Mouse (Mus musculus) spleen, adult 2 months (tissue): ENCODE measurements around the gene Zbtb20. TPM values are rescaled to one million over a fixed set of nuclear protein-coding genes. Genes with fewer than 3 reads are reported as not detected.

Source experiments
- DNase-seq, 2 experiments: peaks; one replicate each; pipeline versions ENCODE4 v3.0.0 to v3.0.0-alpha.2; 2012 to 2021; ENCODE audit warnings: low spot score in 2 of 2, low read depth in 1 of 2
- H3K27ac ChIP-seq: fragments of 200-500 bp; 2 replicates; pipeline ENCODE4 v1.5.1; 2012; ENCODE audit warnings: low read length, inconsistent platforms; ENCODE audit not compliant: insufficient read depth
- H3K27me3 ChIP-seq: fragments of 200-500 bp; 2 replicates; pipeline ENCODE4 v1.6.1; 2012; ENCODE audit warnings: mild to moderate bottlenecking, moderate library complexity, low read length, inconsistent platforms; ENCODE audit not compliant: control insufficient read depth, insufficient read depth
- H3K36me3 ChIP-seq: fragments of 200-500 bp; 2 replicates; pipeline ENCODE4 v1.6.1; 2012; ENCODE audit warnings: mild to moderate bottlenecking, low read length, inconsistent platforms; ENCODE audit not compliant: control insufficient read depth, insufficient read depth
- H3K4me1 ChIP-seq: fragments of 200-500 bp; 2 replicates; pipeline ENCODE4 v1.6.1; 2011; ENCODE audit warnings: inconsistent platforms; ENCODE audit not compliant: control insufficient read depth, insufficient read depth, insufficient read length
- H3K4me3 ChIP-seq: fragments of 200-500 bp; 2 replicates; pipeline ENCODE4 v1.5.1; 2011; ENCODE audit warnings: mild to moderate bottlenecking, inconsistent platforms; ENCODE audit not compliant: insufficient read depth, insufficient read length; ENCODE audit errors: extremely low read depth
- CTCF ChIP-seq: fragments of 200-500 bp; IDR thresholded peaks from 2 replicates; pipeline ENCODE4 v1.5.1; 2011; ENCODE audit warnings: mild to moderate bottlenecking, inconsistent platforms; ENCODE audit not compliant: insufficient read depth, insufficient read length, insufficient replicate concordance; ENCODE audit errors: extremely low read depth
- POLR2A ChIP-seq: fragments of 200-500 bp; IDR thresholded peaks from 2 replicates; pipeline ENCODE4 v1.6.1; 2011; ENCODE audit warnings: low read depth, low read length, inconsistent platforms
- WGBS: fragments of 180-500 bp; shearing (Covaris S2); methylation state at CpG from one replicate; pipeline ENCODE4 v1.1.7; 2018; 5-methylcytosine and 5-hydroxymethylcytosine counted together
- polyA plus RNA-seq: library from polyadenylated mRNA; depleted of rRNA; stranded (reverse); fragments of >200 nt; gene quantifications from 2 replicates; pipeline ENCODE4 v1.2.3, GENCODE M21; 2012

Gene Zbtb20
- polyA plus RNA-seq, 1 experiment: 8.6 TPM

DNA sequence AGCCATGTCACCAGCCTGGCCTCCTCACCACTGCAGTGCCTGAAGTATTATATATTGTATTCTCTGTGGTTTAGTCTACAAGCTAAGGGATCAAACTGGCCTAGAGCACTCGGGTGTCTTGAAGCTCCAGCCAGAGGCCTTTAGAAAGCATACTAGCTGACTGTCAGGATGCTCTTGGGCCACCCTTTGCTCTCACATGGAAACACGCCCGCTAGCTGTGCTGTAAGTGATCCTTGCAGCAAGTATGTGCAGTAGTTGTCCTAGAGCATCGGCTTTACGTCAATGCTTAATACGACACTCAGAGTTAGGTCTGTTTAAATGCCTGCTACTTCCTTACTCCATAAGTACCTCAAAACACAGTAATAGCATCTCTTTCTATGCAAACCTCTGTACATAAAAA is 604.9 kb downstream of the Zbtb20 start:
- H3K36me3 ChIP-seq: no peaks in the 10 kb centered on the region
- no peak for DNase-seq
- H3K4me1 ChIP-seq: peaks cover 3% of the 10 kb centered on the region; the same call in 1 of the 2 replicates
- no peak overlapping the region for H3K4me3 ChIP-seq
- no peak for TF ChIP-seq CTCF
- no peak for TF ChIP-seq POLR2A
- H3K27me3 ChIP-seq: no peaks in the 10 kb centered on the region
- H3K27ac ChIP-seq: no peak overlapping the region
- WGBS: 89% methylated on average over 6 of the region's 6 CpGs

DNA sequence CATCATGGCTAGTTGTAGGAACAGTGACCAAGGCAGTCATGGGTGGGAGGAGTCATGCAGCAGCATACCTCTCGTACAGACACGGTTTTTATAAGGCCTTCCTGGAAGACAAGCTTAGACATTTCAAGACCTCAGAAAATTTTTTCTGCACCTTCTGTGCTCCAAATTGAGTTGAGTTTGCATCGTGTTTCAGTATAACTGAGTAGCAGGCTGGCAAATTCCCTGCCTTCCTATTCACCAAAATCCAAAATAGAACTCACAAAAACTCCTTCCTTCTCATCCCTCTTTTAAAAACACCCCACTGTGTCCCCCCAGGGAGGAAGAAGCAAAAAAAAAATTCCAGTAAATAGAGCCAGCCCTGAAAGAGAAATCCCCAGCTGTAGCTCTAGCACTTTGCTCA is 606.4 kb downstream of the Zbtb20 start:
- 78% methylated on average over 3 of the region's 3 CpGs for WGBS

DNA sequence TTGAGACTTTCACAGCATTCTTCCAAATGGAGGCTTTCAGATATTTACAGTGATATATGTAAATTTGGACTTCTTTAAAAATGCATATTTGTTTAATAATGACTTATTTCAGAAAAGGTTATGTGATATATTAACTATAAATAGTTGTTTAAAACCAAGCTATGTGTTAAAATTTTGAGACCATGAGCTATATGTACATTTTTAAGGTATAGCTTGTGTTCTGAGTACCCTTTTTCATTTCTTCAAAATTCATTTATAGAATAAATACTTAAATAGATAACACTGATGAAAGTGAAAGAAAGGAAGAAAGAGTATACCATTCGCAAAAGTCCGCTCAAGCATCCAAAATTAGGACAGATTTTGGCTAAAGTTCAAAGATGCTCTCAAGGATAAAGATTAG is 607.1 kb downstream of the Zbtb20 start:
- WGBS: 71% methylated on average over 2 of the region's 2 CpGs
- TF ChIP-seq POLR2A (no peak), CTCF (no peak)
- no peak for DNase-seq

More for the DNA sequence above, 606.4 kb downstream of the Zbtb20 start:
- H3K4me1 ChIP-seq: peaks cover 3% of the 10 kb centered on the region; the same call in 1 of the 2 replicates
- DNase-seq: no peak
- H3K36me3 ChIP-seq: no peaks in the 10 kb centered on the region
- H3K27me3 ChIP-seq: no peaks in the 10 kb centered on the region
- no peak overlapping the region for H3K27ac ChIP-seq
- TF ChIP-seq CTCF (no peak), POLR2A (no peak)
- H3K4me3 ChIP-seq: no peak overlapping the region

DNA sequence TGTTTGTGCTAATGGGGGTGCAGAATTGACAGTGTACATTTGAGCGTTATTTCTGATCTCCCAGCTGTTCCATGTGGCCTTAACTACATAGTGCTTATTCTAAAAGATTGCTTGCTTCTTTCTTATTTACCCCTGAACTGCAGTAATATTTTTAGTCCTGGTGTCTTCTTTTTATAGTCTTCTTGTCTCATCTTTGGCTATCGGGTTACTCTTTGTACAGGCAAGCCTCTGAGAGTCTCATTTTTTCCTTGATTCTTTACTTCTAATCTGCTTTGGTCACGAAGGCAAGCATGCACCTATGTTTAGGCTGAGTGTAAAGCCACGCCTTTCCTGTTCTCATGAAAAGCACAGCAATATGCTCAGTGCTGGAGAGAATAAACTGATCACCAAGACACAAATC is 608.7 kb downstream of the Zbtb20 start:
- H3K4me3 ChIP-seq: no peak overlapping the region
- no peak for DNase-seq
- no peaks in the 10 kb centered on the region for H3K36me3 ChIP-seq
- H3K27me3 ChIP-seq: no peaks in the 10 kb centered on the region
- WGBS: 78% methylated on average over 4 of the region's 4 CpGs
- no peak overlapping the region for H3K27ac ChIP-seq
- no peaks in the 10 kb centered on the region; the same call in 1 of the 2 replicates for H3K4me1 ChIP-seq
- no peak for TF ChIP-seq CTCF
- TF ChIP-seq POLR2A: no peak

More for the DNA sequence above, 607.1 kb downstream of the Zbtb20 start:
- H3K4me3 ChIP-seq: no peak overlapping the region
- H3K4me1 ChIP-seq: peaks cover 3% of the 10 kb centered on the region; the same call in 1 of the 2 replicates
- no peaks in the 10 kb centered on the region for H3K36me3 ChIP-seq
- H3K27me3 ChIP-seq: no peaks in the 10 kb centered on the region
- H3K27ac ChIP-seq: no peak overlapping the region

DNA sequence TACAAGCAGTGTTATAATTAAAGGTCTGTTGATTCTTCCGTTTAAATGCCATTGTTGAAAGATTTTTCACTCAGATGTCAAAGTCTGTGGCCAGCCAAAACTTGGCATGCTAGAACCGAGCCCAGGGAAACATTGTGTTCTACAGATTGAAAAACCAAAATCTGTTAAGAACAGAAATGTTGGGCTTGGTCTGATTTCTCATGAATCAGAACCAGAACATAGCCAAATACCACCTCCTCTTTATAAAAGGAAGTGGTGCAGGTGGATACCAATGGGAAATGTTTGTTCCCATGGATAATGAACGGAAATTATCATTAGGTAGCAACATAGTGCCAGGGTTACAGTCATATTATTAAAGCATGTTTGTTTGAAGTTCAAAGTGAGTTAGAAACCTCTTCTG is 613.7 kb downstream of the Zbtb20 start:
- H3K36me3 ChIP-seq: no peaks in the 10 kb centered on the region
- no peak overlapping the region for H3K4me3 ChIP-seq
- TF ChIP-seq POLR2A (no peak), CTCF (no peak)
- no peaks in the 10 kb centered on the region for H3K27me3 ChIP-seq
- no peaks in the 10 kb centered on the region for H3K4me1 ChIP-seq
- 90% methylated on average over 3 of the region's 3 CpGs for WGBS
- DNase-seq: no peak
- H3K27ac ChIP-seq: no peak overlapping the region

DNA sequence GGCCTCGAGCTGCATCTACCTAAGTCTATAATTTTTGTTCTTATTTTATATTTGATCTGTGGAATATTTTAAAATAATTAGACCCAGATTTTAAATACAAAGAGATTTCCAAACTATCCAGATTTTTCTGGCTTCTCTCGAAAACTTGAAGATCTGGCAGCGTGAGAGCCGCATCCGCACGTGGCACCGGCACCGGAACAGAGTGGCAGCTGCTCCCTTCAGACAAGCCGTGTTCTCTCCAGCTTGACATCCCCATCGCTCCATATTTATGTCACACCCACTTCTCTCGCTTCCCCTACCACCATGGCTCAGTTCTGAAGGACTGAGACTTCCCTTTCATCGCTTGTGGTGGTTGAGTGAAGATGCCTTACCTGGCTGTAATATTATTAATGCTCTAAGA is 614.3 kb downstream of the Zbtb20 start:
- 95% methylated on average over 12 of the region's 12 CpGs for WGBS

DNA sequence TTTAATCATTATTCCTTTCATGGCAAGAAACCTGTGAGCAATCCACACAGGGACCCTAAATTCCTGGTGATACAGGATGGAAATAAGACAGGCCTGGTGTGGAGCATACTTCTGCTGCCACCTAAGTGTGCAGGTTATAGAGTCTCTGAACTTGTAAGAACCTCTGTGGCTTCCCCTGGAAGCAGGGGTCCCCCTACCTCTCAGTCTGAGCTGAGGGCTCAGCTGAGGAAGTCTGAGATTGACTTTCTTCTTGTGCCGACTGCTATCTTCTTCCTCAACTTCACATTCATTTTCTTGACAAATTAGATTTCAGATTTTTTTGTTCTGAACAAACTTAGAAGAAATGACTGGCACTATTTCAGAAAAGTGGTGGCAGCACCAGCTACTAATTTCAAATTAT is 617.2 kb downstream of the Zbtb20 start:
- Histone ChIP-seq H3K27ac (no peak overlapping the region), H3K4me1 (no peaks in the 10 kb centered on the region), H3K27me3 (no peaks in the 10 kb centered on the region), H3K36me3 (no peaks in the 10 kb centered on the region), H3K4me3 (no peak overlapping the region)
- TF ChIP-seq CTCF: no peak
- no peak for TF ChIP-seq POLR2A
- DNase-seq: no peak
- WGBS: 79% methylated on average over 1 of the region's 1 CpGs

More for the DNA sequence above, 614.3 kb downstream of the Zbtb20 start:
- Histone ChIP-seq H3K36me3 (no peaks in the 10 kb centered on the region), H3K27me3 (no peaks in the 10 kb centered on the region), H3K27ac (no peak overlapping the region), H3K4me1 (no peaks in the 10 kb centered on the region), H3K4me3 (no peak overlapping the region)
- DNase-seq: no peak
- TF ChIP-seq POLR2A (no peak), CTCF (no peak)
